Mouse (Mus musculus) E14TG2a.4 (cell line): ENCODE results near the gene Syne3.

Experiments
- CTCF ChIP-seq: conservative IDR thresholded peaks from 2 replicates; pipeline ENCODE4 v1.5.1; 2014; ENCODE audit warnings: low read length
- POU5F1 ChIP-seq: IDR thresholded peaks from 2 replicates; pipeline ENCODE4 v1.6.1; 2014; ENCODE audit warnings: low read length, borderline replicate concordance

GRCm38 (mm10) chr12:105048301-105048863, 38.8 kb upstream of the Syne3 start:
- TF ChIP-seq CTCF, result no peak
- TF ChIP-seq POU5F1, result no peak
